Mouse (Mus musculus) erythroblast, embryonic 14.5 days (primary cell): ENCODE results near the gene Neurl2. TPM values are rescaled to one million over a fixed set of nuclear protein-coding genes. Genes with fewer than 3 reads are reported as not detected.
"Not testable (repeated sequence)": the region's sequence is repeated elsewhere in the genome, so short reads cannot be mapped to it uniquely, and the experiment has no call there.

Experiments
- H3K27me3 ChIP-seq: 2 replicates; pipeline ENCODE4 v1.6.1; 2012; ENCODE audit warnings: inconsistent platforms; ENCODE audit not compliant: control insufficient read depth
- H3K36me3 ChIP-seq: 2 replicates; pipeline ENCODE4 v1.6.1; 2012; ENCODE audit warnings: mild to moderate bottlenecking, inconsistent platforms; ENCODE audit not compliant: control insufficient read depth
- H3K4me1 ChIP-seq: 2 replicates; pipeline ENCODE4 v1.6.1; 2012; ENCODE audit warnings: inconsistent platforms; ENCODE audit not compliant: control insufficient read depth
- H3K4me3 ChIP-seq: replicated peaks from 2 replicates; pipeline ENCODE3; 2012; ENCODE audit warnings: moderate library complexity, mild to moderate bottlenecking, inconsistent platforms
- H3K9me3 ChIP-seq: 2 replicates; pipeline ENCODE4 v1.6.1; 2012; ENCODE audit warnings: low read length, inconsistent platforms, mixed read lengths; ENCODE audit not compliant: control insufficient read depth
- GATA1 ChIP-seq: IDR thresholded peaks from 2 replicates; pipeline ENCODE4 v1.6.1; 2012; ENCODE audit warnings: low read length, inconsistent platforms, mixed read lengths
- TAL1 ChIP-seq: IDR thresholded peaks from 3 replicates; pipeline ENCODE4 v1.6.1; 2012; ENCODE audit warnings: low read length, inconsistent platforms, mixed read lengths
- polyA plus RNA-seq: library from polyadenylated mRNA; stranded (reverse); fragments of >175 nt; gene quantifications from 2 replicates; pipeline ENCODE4 v1.2.3, GENCODE M21; 2012

Neurl2 gene
- polyA plus RNA-seq, 1 experiment: 0.10 TPM

DNA sequence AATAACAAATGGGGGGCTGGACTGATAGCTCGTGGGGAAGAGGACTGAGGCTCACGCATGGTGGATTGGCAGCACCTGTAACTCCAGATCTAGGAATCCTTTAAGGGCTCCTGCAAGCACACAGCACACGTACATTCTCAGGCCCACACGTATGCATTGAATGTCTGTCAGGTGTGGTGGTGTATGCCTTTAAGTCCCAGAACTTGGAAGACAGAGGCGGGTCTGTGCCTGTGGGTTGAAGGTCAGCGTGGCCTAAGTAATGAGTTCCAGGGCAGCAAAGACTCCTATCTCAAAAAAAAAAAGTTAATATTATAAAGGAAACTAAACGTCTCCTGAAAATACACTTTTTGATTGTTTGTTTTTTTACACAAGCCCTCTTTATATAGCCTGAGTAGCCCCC lies 26.6 kb downstream of the Neurl2 start:
- H3K27me3 ChIP-seq: no peaks in the 10 kb centered on the region
- H3K36me3 ChIP-seq: peaks cover 45% of the 10 kb centered on the region
- H3K4me1 ChIP-seq: peaks cover 48% of the 10 kb centered on the region
- no peak overlapping the region for H3K4me3 ChIP-seq
- H3K9me3 ChIP-seq: no peaks in the 10 kb centered on the region
- TF ChIP-seq TAL1: no peak
- no peak for TF ChIP-seq GATA1

DNA sequence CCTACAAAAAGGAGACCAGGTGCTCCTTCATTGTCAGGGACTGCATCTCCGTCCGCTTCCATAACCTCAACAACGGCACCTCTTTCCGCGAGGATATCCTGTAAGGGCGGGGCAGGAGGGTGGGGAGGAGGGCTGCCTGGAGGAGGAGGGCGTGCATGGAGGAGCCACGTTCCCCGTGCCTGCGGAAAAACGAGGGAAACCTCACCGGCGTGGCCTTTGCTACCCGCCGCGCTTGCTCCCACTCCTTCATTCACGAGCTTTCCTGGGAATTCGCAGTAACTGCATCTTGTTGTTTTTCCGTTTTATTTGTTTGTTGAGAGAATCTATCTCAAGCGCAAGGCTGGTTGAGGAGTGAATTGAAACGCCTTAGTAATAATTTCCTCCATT lies 27.9 kb downstream of the Neurl2 start:
- Histone ChIP-seq H3K4me1 (peaks cover 50% of the 10 kb centered on the region), H3K27me3 (no peaks in the 10 kb centered on the region), H3K9me3 (no peaks in the 10 kb centered on the region), H3K36me3 (peaks cover 52% of the 10 kb centered on the region), H3K4me3 (peak overlapping the region; percentile 78)
- no peak for TF ChIP-seq TAL1
- no peak for TF ChIP-seq GATA1

DNA sequence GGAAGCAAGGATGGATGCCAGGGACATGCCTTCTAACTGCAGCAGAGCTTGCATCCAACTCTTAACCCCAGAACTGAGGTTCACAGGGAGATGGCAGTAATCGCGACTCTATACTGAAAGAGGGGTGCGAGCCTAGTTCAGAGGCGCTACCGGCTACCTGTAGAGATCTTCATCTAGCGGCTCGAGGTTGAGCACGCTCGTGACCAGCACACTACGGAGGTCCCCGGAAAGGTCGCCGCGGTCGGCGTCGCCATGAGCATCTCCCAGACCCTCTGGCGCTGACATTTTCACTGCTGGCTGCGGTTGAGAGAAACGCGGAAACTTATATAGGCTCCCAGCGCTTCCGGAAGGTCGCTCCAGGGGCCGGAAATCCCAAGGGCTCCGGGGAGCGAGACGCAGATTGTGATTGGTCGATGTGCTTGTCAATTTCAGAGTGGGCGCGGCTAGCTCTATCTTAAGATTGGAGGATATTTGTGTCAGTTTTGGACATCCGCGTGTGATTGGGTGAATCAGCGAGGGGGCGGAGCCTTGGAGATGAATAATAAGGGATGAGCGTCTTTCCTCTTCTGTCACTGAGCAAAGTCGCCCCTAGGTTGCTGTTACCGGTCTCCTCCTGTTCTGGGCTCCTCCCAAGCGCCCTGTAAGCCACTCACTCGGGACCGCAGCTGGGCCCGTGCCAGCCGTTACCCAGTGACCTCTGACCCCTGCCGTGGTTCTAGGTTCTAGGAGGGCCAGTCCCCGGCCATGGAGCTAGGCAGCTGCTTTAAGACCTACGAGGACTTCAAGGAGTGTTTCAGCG lies 28.5 kb downstream of the Neurl2 start, which contains the start of the genes Acot8 and Zswim3:
TSS of gene Acot8 (minus strand) at position 350 of the 799 bp plus-strand sequence.
TSS of gene Zswim3 (plus strand) at position 566 of the 799 bp plus-strand sequence.
- H3K36me3 ChIP-seq: peaks cover 53% of the 10 kb centered on the region
- H3K4me1 ChIP-seq: peaks cover 50% of the 10 kb centered on the region
- H3K27me3 ChIP-seq: no peaks in the 10 kb centered on the region
- H3K4me3 ChIP-seq: peak within 1 kb of the TSS; percentile 78
- no peaks in the 10 kb centered on the region for H3K9me3 ChIP-seq
- no peak for TF ChIP-seq TAL1
- TF ChIP-seq GATA1: no peak

DNA sequence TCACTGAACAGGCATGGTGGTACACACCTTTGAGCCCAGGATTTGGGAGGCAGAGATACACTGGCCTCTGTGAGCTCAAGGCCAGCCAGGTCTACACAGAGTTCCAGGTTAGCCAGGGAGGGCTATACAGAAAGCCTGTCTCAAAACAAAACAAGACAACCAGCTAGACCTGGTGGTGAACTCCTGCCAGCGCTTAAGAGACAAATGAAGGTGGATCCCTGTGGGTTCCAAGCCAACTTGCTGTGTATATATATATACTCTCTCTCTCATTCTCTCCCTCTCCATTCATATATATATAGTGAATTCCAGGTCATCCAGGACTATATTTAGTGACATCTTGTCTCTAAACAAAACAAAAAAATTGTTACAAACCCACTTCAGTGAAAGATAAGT lies 29.3 kb downstream of the Neurl2 start:
- Histone ChIP-seq H3K27me3 (no peaks in the 10 kb centered on the region), H3K4me3 (peak overlapping the region; percentile 78), H3K9me3 (no peaks in the 10 kb centered on the region), H3K4me1 (peaks cover 48% of the 10 kb centered on the region), H3K36me3 (peaks cover 53% of the 10 kb centered on the region)
- TF ChIP-seq GATA1 (no peak), TAL1 (no peak)

DNA sequence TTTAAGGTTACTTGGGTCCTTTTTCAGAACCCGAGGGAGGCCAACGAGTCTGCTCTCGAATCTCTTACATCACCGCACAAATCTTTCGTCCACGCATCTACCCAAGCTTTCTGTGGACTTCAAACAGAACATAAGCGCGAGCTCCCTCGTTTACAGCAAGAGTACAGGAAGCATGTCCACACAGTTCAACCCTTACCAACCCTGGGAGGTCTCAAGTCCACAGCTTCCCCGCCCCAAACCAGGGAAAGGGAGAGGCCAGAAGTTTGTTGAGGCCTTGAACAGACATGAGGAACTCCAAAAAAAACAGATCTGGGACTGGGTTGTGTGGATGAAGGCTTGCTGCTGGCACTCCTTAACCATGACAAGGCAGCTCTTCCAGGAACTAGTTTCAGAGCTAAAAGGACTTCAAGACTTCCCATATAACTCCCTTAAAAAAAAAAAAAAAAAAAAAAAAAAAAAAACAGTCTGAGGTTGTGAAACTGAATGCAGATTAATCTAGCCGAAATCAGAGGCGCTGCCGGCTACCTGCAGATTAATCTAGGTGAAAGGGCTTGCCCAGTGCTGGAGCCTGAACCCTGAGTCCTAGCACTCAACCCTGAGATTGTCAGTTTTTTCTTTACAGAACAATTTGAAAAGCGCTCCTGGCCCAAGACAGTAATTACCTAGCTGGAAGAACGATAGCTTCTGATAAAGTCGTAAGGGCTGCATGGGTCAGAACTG lies 29.9 kb downstream of the Neurl2 start:
- H3K9me3 ChIP-seq: no peaks in the 10 kb centered on the region
- peak overlapping the region; percentile 78 for H3K4me3 ChIP-seq
- H3K36me3 ChIP-seq: peaks cover 53% of the 10 kb centered on the region
- peaks cover 48% of the 10 kb centered on the region for H3K4me1 ChIP-seq
- no peaks in the 10 kb centered on the region for H3K27me3 ChIP-seq
- TF ChIP-seq TAL1 (no peak; the same call in 2 of the 3 replicates), GATA1 (no peak)

DNA sequence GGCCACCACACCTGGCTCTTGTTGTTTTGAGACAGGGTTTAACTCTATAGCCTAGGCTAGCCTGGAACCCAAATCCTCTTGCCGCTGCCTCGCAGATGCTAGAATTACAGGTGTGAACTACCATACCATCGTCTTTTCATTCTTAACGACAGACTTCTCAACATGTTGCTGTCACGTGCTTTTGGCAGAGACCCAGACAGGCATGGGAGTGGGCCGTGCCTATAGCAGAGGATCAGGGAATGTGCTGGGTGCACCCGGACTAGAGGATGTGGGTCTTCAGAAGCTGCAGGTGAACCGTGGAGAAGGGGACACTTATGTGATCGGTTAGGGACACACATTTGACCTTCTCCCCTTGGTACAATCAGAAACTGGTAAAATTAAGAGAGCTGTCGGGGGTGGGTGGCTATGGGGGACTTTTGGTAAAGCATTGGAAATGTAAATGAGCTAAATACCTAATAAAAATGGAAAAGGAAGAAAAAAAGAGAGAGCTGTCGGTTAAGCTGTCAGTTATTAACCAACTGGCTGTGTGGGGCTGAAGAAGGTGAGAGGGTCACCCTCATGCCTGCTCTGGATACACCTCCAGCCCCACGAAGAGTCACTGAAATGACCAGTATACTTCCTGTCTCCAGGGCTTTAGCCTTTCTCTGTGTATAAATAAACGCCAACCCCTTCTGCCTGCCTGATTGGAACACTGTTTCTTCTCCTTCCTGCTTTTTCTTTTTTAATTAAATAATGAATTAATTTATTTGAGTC lies 32.8 kb downstream of the Neurl2 start:
- Histone ChIP-seq H3K27me3 (no peaks in the 10 kb centered on the region), H3K4me1 (peaks cover 27% of the 10 kb centered on the region), H3K36me3 (peaks cover 77% of the 10 kb centered on the region), H3K4me3 (no peak overlapping the region), H3K9me3 (no peaks in the 10 kb centered on the region)
- TF ChIP-seq GATA1: no peak
- TF ChIP-seq TAL1: no peak

DNA sequence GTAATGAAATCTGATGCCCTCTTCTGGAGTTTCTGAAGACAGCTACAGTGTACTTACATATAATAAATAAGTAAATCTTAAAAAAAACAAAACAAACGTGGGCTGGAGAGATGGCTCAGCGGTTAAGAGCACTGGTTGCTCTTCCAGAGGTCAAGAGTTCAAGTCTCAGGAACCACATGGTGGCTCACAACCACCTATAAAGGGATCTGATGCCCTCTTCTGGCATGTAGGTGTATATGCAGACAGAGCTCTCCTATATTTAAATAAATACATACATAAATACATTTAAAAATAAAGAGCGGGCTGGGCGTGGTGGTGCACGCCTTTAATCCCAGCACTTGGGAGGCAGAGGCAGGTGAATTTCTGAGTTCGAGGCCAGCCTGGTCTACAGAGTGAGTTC lies 34.7 kb downstream of the Neurl2 start:
- H3K4me3 ChIP-seq, H3K9me3 ChIP-seq, H3K27me3 ChIP-seq: not testable (repeated sequence)
- H3K4me1 ChIP-seq: peaks cover 23% of the 10 kb centered on the region
- H3K36me3 ChIP-seq: peaks cover 94% of the 10 kb centered on the region

DNA sequence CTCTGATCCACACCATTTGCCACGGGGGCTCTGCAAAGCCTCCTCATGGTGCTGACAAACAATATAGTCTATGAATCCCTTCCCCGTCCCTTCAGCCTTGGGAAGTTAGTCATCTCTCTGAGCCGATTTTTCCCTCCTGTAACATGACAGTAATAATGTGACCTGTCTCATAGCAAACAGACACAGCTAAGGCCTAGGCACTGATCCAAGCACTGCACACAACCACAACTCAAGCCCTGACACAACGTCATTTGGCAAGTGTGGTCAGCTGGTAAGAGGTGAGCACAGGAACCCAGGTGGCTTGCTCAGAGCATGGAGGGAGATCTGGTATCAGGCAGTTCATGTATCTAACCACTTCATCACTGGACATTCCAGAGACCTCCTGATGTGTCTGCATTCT lies 37.4 kb downstream of the Neurl2 start:
- TF ChIP-seq TAL1: no peak
- no peak for TF ChIP-seq GATA1
- Histone ChIP-seq H3K9me3 (no peaks in the 10 kb centered on the region), H3K4me3 (no peak overlapping the region), H3K27me3 (no peaks in the 10 kb centered on the region), H3K4me1 (peaks cover 21% of the 10 kb centered on the region), H3K36me3 (peaks cover 97% of the 10 kb centered on the region)

DNA sequence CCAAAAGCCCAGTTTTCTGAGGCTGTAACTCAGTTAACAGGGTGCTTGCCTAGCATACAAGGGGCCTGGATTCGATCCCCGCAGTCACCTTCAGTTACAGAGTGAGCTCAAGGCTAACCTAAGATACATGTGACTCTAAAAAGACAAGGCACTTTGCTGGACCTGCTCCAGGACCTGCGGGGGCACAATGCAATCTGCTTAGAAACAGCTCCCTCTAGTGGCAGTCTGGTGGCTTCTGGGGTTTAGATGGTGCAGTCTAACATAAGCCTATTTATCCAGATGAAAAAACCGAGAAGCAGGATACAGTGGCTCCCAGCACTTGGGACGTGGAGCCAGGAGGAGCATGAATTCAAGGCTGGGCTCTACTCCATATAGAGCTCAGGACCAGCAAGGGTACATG lies 39.0 kb downstream of the Neurl2 start:
- TF ChIP-seq TAL1 (no peak), GATA1 (no peak)
- no peaks in the 10 kb centered on the region for H3K9me3 ChIP-seq
- H3K36me3 ChIP-seq: peaks cover 94% of the 10 kb centered on the region
- no peak overlapping the region for H3K4me3 ChIP-seq
- no peaks in the 10 kb centered on the region for H3K27me3 ChIP-seq
- peaks cover 29% of the 10 kb centered on the region for H3K4me1 ChIP-seq
